10 mouse cellular contexts compared by ENCODE assay signal in genomic region chr8:11361546-11362277, GRCm38 (mm10). TPM values are rescaled to one million over a fixed set of nuclear protein-coding genes. Genes with fewer than 3 reads are reported as not detected.
A peak's percentile ranks its signal among the peaks of the same experiment; 100 is the strongest.
DNase-seq lines count a peak whose midpoint lies in the region; ATAC-seq and TF ChIP-seq lines count a peak whose summit lies in the region.
"Had no signal": no experiment of that assay in that cellular context is flagged by ENCODE, and none has a peak within 500 bp of the region (broad histone marks: within the 10 kb centered on the region; RNA-seq: fewer than 3 reads in every experiment).

No protein-coding gene starts in this region.

- TF ChIP-seq EP300 in stomach, postnatal 0 days (optimal IDR thresholded peaks at IDR 0.05) = no peak

- 57% methylated on average over 9 of the region's 9 CpGs for WGBS in heart, embryonic 11.5 days (ENCODE audit: insufficient replicate concordance)
- 54% methylated on average over 9 of the region's 9 CpGs for WGBS in lung, embryonic 16.5 days
- WGBS in limb, embryonic 12.5 days = 61% methylated on average over 9 of the region's 9 CpGs
- WGBS in stomach, postnatal 0 days = 53% methylated on average over 9 of the region's 9 CpGs

- peaks cover 66% of the 10 kb centered on the region for H3K4me1 ChIP-seq in heart, embryonic 11.5 days (ENCODE audit: control insufficient read depth, insufficient read depth, low read length)
- peaks cover 49% of the 10 kb centered on the region for H3K4me1 ChIP-seq in lung, embryonic 16.5 days (replicated peaks; ENCODE audit: control insufficient read depth, insufficient read depth, low read length)
- peaks cover 53% of the 10 kb centered on the region for H3K4me1 ChIP-seq in limb, embryonic 12.5 days (replicated peaks)
- peaks cover 3% of the 10 kb centered on the region; the same call in 1 of the 2 replicates for H3K4me1 ChIP-seq in stomach, postnatal 0 days (replicated peaks; ENCODE audit: control insufficient read depth, insufficient read depth)

- H3K27ac ChIP-seq in heart, embryonic 11.5 days (ENCODE audit: low read depth, low read length) = peak overlapping the region; percentile 82
- H3K27ac ChIP-seq in lung, embryonic 16.5 days (ENCODE audit: low read length) = peak overlapping the region; percentile 58
- peak overlapping the region; percentile 84 for H3K27ac ChIP-seq in limb, embryonic 12.5 days
- peak overlapping the region; percentile 53 for H3K27ac ChIP-seq in stomach, postnatal 0 days (replicated peaks)
- H3K27ac ChIP-seq: liver, embryonic 12.5 days had no signal

- H3K4me3 ChIP-seq in heart, embryonic 11.5 days (ENCODE audit: low read depth, low read length) = no peak overlapping the region
- no peak overlapping the region for H3K4me3 ChIP-seq in lung, embryonic 16.5 days (ENCODE audit: low read length)
- H3K4me3 ChIP-seq in limb, embryonic 12.5 days (replicated peaks) = no peak overlapping the region
- no peak overlapping the region for H3K4me3 ChIP-seq in stomach, postnatal 0 days (ENCODE audit: low read depth, low read length)
- H3K4me3 ChIP-seq: liver, embryonic 12.5 days; myocyte had no signal

- no peak for TF ChIP-seq CTCF in stomach, postnatal 0 days (IDR thresholded peaks at IDR 0.05; ENCODE audit: low read depth)

- no peaks in the 10 kb centered on the region for H3K27me3 ChIP-seq in heart, embryonic 11.5 days (ENCODE audit: control insufficient read depth, insufficient read depth, low read length)
- H3K27me3 ChIP-seq in lung, embryonic 16.5 days (ENCODE audit: control insufficient read depth, insufficient read depth, low read depth, low read length) = no peaks in the 10 kb centered on the region
- no peaks in the 10 kb centered on the region for H3K27me3 ChIP-seq in limb, embryonic 12.5 days
- no peaks in the 10 kb centered on the region for H3K27me3 ChIP-seq in stomach, postnatal 0 days (ENCODE audit: control insufficient read depth, insufficient read depth, low read length)

- DNase-seq in heart, adult 11 months = no peak
- no peak for DNase-seq in lung, postnatal 25 days (ENCODE audit: low spot score)
- DNase-seq in stomach, postnatal 0 days (ENCODE audit: low spot score) = no peak
- DNase-seq in natural killer cell, adult 2 months (ENCODE audit: low spot score in 2 of 2) = no peak

- H3K36me3 ChIP-seq in heart, embryonic 11.5 days (ENCODE audit: control insufficient read depth, insufficient read depth, low read length) = no peaks in the 10 kb centered on the region
- H3K36me3 ChIP-seq in lung, embryonic 16.5 days (ENCODE audit: control insufficient read depth, insufficient read depth, low read length) = no peaks in the 10 kb centered on the region
- no peaks in the 10 kb centered on the region for H3K36me3 ChIP-seq in limb, embryonic 12.5 days
- H3K36me3 ChIP-seq in stomach, postnatal 0 days (ENCODE audit: control insufficient read depth, insufficient read depth, low read length) = no peaks in the 10 kb centered on the region
- H3K36me3 ChIP-seq: liver, embryonic 12.5 days had no signal

- H3K4me2 ChIP-seq in heart, embryonic 11.5 days = 0 out of 2 replicates have a peak overlapping the region, but pooled peaks have one; percentile 20
- H3K4me2 ChIP-seq in lung, embryonic 16.5 days (ENCODE audit: low read depth, low read length) = no peak overlapping the region
- no peak overlapping the region for H3K4me2 ChIP-seq in limb, embryonic 12.5 days
- no peak overlapping the region for H3K4me2 ChIP-seq in stomach, postnatal 0 days (replicated peaks; ENCODE audit: low read depth)
- H3K4me2 ChIP-seq: liver, embryonic 12.5 days had no signal

- no peak overlapping the region; the same call in 1 of the 2 replicates for H3K9ac ChIP-seq in heart, embryonic 11.5 days (ENCODE audit: low read depth, low read length)
- H3K9ac ChIP-seq in lung, embryonic 16.5 days (ENCODE audit: low read length) = peak overlapping the region; percentile 0; the same call in 1 of the 2 replicates
- H3K9ac ChIP-seq in limb, embryonic 12.5 days (replicated peaks) = 0 out of 2 replicates have a peak overlapping the region, but pooled peaks have one; percentile 1
- peak overlapping the region; percentile 18; the same call in 1 of the 2 replicates for H3K9ac ChIP-seq in stomach, postnatal 0 days (ENCODE audit: low read length)
- H3K9ac ChIP-seq: liver, embryonic 12.5 days had no signal

- no peaks in the 10 kb centered on the region for H3K9me3 ChIP-seq in heart, embryonic 11.5 days (replicated peaks; ENCODE audit: control insufficient read depth, low read length)
- no peaks in the 10 kb centered on the region for H3K9me3 ChIP-seq in lung, embryonic 16.5 days (ENCODE audit: control insufficient read depth, low read length)
- no peaks in the 10 kb centered on the region for H3K9me3 ChIP-seq in limb, embryonic 12.5 days
- no peaks in the 10 kb centered on the region for H3K9me3 ChIP-seq in stomach, postnatal 0 days (ENCODE audit: control insufficient read depth, low read length)
- H3K9me3 ChIP-seq: liver, embryonic 12.5 days had no signal

- no peak for ATAC-seq in heart, embryonic 11.5 days (replicated peaks; ENCODE audit: insufficient number of reproducible peaks, low FRiP score, low TSS enrichment)
- ATAC-seq in lung, embryonic 16.5 days (ENCODE audit: low read depth) = peak; percentile 28; the same call in 1 of the 2 replicates
- ATAC-seq in limb, embryonic 12.5 days (ENCODE audit: insufficient number of reproducible peaks, insufficient read depth, low FRiP score, low TSS enrichment, low read depth) = no peak; the same call in 1 of the 2 replicates
- no peak for ATAC-seq in stomach, postnatal 0 days (ENCODE audit: low FRiP score, low TSS enrichment)
- ATAC-seq in megakaryocyte-erythroid progenitor cell, adult 5-6 weeks (replicated peaks; ENCODE audit: low FRiP score, low TSS enrichment, poor library complexity, severe bottlenecking) = no peak
- ATAC-seq: liver, embryonic 12.5 days had no signal

RNA-seq across cellular contexts. Expression of gene Col4a1, which starts 49.1 kb away (rescaled TPM):
- 150 and 187 TPM in 2 replicates for polyA plus RNA-seq in heart, embryonic 11.5 days (2014; fragmentation: Nextera tagmentation; extraction: Ambion mirVana)
- 368 and 370 TPM in 2 replicates for polyA plus RNA-seq in lung, embryonic 16.5 days (2015; fragmentation: Nextera tagmentation; extraction: Ambion mirVana)
- 118 and 133 TPM in 2 replicates for polyA plus RNA-seq in limb, embryonic 12.5 days (2016; fragmentation: Nextera tagmentation; extraction: Ambion mirVana)
- 96.3 and 99.0 TPM in 2 replicates for polyA plus RNA-seq in stomach, postnatal 0 days (2015; fragmentation: Nextera tagmentation; extraction: Ambion mirVana)
- total RNA-seq in megakaryocyte-erythroid progenitor cell, adult 5-6 weeks (2014; fragmentation: Nextera tagmentation) = not detected in 2 replicates
- 0.34 TPM in 1 of 2 replicates, not detected in the other for total RNA-seq in megakaryocyte-erythroid progenitor cell, adult 5-6 weeks (2017)

RNA-seq across cellular contexts. Expression of gene Col4a2, which starts 49.1 kb away (rescaled TPM):
- polyA plus RNA-seq in heart, embryonic 11.5 days (2014; fragmentation: Nextera tagmentation; extraction: Ambion mirVana) = 40.6 and 51.0 TPM in 2 replicates
- polyA plus RNA-seq in lung, embryonic 16.5 days (2015; fragmentation: Nextera tagmentation; extraction: Ambion mirVana) = 113 and 117 TPM in 2 replicates
- 56.3 and 63.5 TPM in 2 replicates for polyA plus RNA-seq in limb, embryonic 12.5 days (2016; fragmentation: Nextera tagmentation; extraction: Ambion mirVana)
- polyA plus RNA-seq in stomach, postnatal 0 days (2015; fragmentation: Nextera tagmentation; extraction: Ambion mirVana) = 43.4 and 47.2 TPM in 2 replicates
- 0.20 and 0.35 TPM in 2 replicates for total RNA-seq in megakaryocyte-erythroid progenitor cell, adult 5-6 weeks (2014; fragmentation: Nextera tagmentation)
- total RNA-seq in megakaryocyte-erythroid progenitor cell, adult 5-6 weeks (2017) = 0.56 and 0.57 TPM in 2 replicates
